Mouse (Mus musculus): ENCODE data around the gene Tm6sf1.
A peak's percentile ranks its signal among the peaks of the same experiment; 100 is the strongest.

The Tm6sf1 gene

GRCm38 (mm10) chr7:81861461-81861860 is 2.7 kb downstream of the Tm6sf1 start:
- Histone ChIP-seq H3K27me3 (ENCODE audit: control insufficient read depth, insufficient read depth, low read length, poor library complexity, severe bottlenecking) (no peaks in the 10 kb centered on the region), H3K36me3 (ENCODE audit: control insufficient read depth, insufficient read depth, low read length, poor library complexity, severe bottlenecking) (peaks cover under 1% of the 10 kb centered on the region)
- DNase-seq (ENCODE audit: low read depth, low spot score): no peak

DNA sequence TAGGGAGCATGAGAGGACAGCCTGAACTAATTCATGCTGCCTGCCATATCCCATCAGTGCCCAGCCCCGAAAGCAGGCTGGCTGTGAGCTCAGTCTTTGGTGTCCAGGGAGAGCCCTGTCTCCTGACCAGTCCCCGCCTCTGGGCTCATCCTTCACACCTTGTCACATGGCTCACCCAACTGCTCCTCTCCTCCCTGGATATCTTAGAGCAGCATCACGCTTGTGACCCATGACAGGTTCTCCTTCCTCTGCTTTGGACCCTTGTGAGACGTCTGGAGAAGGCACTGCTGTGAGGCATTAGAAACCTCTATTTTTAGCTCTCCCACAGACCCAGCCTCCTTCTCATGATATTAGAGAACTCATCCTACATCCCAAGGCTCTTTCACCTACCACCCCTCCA is 3.1 kb downstream of the Tm6sf1 start:
- Histone ChIP-seq H3K36me3 (ENCODE audit: control insufficient read depth, insufficient read depth, low read length, poor library complexity, severe bottlenecking) (peaks cover 2% of the 10 kb centered on the region), H3K27me3 (ENCODE audit: control insufficient read depth, insufficient read depth, low read length, poor library complexity, severe bottlenecking) (no peaks in the 10 kb centered on the region)
- no peak for DNase-seq (ENCODE audit: low read depth, low spot score)

DNA sequence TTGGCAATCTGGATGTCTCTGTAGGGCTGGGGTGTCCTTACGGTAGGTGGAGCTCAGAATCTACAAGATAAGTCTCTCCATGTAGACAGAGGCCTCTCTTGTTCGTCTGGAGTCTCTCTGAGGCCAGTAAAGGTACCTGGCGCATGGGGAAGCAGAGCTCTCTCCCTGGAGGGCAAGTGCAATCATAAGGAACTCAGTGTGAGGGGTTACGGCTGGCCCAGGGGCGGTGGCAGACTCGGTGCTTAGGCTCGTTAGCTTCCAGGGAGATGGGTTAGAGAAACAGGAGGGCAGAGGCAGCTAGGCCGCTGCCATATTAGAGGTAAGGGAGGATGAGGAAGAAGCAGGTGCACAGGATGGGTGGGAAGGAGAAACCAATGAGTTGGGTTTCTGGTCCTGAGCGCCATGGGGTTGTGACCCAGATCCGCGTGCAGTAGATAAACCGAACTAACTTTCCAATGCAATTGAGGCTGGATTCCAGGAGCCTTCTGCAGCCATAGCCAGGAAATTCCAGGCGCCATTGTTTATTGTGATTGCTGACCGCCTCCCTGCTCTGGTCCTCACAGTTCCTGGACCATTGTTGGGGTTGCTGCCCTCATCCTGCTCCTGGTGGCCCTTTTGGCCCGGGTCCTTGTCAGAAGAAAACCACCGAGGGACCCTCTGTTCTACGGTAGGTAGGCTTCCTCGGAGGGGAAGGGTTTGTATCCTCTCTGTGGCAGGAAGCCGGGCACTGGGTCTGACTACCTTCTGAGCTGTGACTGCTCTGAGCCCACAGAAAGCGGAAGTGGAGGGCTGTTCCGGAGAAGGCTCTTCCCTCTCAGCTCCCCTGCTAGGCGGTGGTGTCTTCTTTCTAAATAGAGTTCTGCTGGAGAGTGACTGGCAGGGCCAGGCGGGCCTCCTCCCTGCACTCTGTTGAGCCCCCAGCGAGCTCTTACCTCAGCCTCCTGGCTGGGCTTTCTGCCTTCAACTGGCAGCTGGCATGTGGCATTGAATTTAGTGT is 4.1 kb downstream of the Tm6sf1 start:
- no peaks in the 10 kb centered on the region for H3K27me3 ChIP-seq (ENCODE audit: control insufficient read depth, insufficient read depth, low read length, poor library complexity, severe bottlenecking)
- DNase-seq (ENCODE audit: low read depth, low spot score): peak; percentile 84
- H3K36me3 ChIP-seq (ENCODE audit: control insufficient read depth, insufficient read depth, low read length, poor library complexity, severe bottlenecking): peaks cover 2% of the 10 kb centered on the region

DNA sequence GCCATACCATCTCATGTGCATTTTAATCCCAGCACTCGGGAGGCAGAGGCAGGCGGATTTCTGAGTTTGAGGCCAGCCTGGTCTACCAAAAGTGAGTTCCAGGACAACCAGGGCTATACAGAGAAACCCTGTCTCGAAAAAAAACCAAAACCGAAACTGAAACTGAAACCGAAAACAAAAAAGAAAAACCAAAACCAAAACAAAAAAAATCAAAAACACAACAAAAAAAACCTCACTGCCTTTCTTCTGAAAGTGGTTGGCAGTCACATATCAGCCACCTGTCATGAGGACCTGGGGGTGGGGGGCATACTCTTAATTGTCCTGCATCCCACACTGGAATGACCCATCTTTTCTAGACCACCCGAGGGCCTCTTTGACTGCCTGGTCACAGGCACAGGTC is 5.8 kb downstream of the Tm6sf1 start:
- Histone ChIP-seq H3K36me3 (ENCODE audit: control insufficient read depth, insufficient read depth, low read length, poor library complexity, severe bottlenecking) (peaks cover 5% of the 10 kb centered on the region), H3K27me3 (ENCODE audit: control insufficient read depth, insufficient read depth, low read length, poor library complexity, severe bottlenecking) (no peaks in the 10 kb centered on the region)
- DNase-seq (ENCODE audit: low read depth, low spot score): peak; percentile 56

- DNase-seq (ENCODE audit: low read depth, low spot score): no peak
- Histone ChIP-seq H3K36me3 (ENCODE audit: control insufficient read depth, insufficient read depth, low read length, poor library complexity, severe bottlenecking) (peaks cover 7% of the 10 kb centered on the region), H3K27me3 (ENCODE audit: control insufficient read depth, insufficient read depth, low read length, poor library complexity, severe bottlenecking) (no peaks in the 10 kb centered on the region)
Observed at GRCm38 (mm10) chr7:81865937-81866336, 7.1 kb downstream of the Tm6sf1 start.

DNA sequence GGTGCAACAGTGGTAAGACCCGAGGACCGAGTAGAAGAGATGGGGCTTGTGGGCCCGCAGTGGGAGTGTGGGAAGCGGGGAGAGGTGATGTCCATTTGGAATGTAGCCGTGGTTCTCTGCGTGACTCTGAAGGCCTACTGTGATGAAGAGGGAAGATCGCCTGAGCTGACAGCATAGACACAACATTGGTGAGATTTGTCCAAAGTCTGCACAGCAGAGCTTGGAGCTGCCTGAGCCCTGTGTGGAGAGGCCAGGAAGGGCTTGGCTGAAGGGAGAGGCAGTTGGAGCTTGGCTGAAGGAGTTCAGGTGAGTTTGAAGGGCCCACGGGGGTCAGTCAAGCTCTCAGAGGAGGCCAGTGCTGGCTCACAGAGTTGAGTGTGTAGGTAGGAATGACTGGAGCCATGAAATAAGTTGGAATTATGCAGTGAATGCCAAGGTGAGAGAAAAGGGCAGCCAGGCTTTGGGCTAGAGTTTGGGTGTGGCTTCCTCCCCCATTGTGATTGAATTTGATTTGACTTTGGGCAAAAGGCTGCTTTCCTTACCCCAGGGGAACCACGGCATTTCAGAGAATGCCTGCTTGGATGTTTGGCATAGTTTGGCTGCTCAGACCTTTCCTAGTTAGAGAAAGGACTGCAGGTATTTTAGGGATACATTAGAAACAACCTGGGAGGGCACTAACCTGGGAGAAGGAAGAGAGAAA is 8.6 kb downstream of the Tm6sf1 start:
- DNase-seq (ENCODE audit: low read depth, low spot score): no peak
- peaks cover 9% of the 10 kb centered on the region for H3K36me3 ChIP-seq (ENCODE audit: control insufficient read depth, insufficient read depth, low read length, poor library complexity, severe bottlenecking)
- H3K27me3 ChIP-seq (ENCODE audit: control insufficient read depth, insufficient read depth, low read length, poor library complexity, severe bottlenecking): no peaks in the 10 kb centered on the region

DNA sequence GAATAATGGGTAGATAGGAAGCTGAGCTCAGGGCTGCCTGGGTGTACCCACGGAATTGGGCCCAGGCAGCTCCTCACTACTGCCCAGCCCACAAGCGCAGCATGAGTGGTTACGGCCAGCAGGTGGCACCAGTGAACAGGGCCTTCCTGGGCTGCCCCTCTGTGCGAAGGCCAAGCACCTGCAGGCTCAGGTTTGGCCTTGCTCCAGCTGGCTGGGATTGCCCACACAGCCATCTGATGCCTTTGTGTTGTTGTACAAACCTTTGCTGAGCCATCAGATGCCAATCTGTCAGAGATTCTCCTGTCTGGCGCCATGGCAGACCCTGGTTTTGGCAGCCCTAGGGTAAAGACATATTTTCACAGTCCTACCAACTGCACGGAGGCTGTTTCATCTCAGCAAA is 9.4 kb downstream of the Tm6sf1 start:
- H3K27me3 ChIP-seq (ENCODE audit: control insufficient read depth, insufficient read depth, low read length, poor library complexity, severe bottlenecking): no peaks in the 10 kb centered on the region
- DNase-seq (ENCODE audit: low read depth, low spot score): peak; percentile 87
- H3K36me3 ChIP-seq (ENCODE audit: control insufficient read depth, insufficient read depth, low read length, poor library complexity, severe bottlenecking): peaks cover 11% of the 10 kb centered on the region

DNA sequence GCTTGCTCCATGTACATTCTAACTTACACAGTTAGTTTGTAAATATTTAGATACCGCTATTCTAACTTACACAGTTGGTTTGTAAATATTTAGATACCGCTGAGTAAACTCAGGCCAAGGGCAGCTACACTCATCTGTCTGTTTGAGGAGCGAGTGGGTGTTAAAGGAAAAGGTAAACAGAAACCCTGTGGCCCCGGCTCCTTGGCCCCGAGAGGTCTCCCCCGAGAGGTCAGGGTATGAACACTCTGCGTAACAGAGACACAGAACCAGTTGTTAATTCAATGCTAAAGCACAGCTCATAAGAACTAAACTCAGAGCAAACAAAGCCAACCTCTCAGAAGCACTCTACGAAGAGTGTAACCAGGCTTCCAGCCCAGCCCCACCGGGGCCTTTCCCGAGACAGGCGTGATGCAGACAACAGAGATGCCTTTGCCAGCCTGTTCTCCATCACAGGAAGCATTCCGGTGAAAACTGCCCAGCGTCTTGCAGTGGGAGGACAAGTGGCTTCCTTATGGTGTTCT is 13.8 kb downstream of the Tm6sf1 start:
- Histone ChIP-seq H3K36me3 (ENCODE audit: control insufficient read depth, insufficient read depth, low read length, poor library complexity, severe bottlenecking) (peaks cover 14% of the 10 kb centered on the region), H3K27me3 (ENCODE audit: control insufficient read depth, insufficient read depth, low read length, poor library complexity, severe bottlenecking) (no peaks in the 10 kb centered on the region)
- no peak for DNase-seq (ENCODE audit: low read depth, low spot score)

DNA sequence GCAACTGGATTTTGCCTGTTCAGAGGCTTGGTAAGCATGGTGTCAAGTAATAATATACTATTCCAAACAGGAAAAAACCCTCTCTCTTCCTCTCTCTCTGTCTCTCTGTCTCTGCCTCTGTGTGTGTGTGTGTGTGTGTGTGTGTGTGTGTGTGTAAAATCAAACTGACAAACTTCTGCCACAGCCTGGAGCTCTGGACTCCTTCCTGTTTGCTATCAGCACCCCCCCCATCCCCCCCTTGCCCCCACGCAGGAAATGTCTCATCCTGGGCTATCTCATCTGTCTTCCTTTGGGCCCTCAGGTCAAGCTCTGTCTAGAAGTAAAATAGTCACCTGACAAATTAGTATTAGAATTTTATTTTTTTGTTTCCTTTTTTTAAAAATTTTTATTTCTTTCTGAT is 15.0 kb downstream of the Tm6sf1 start:
- Histone ChIP-seq H3K27me3 (ENCODE audit: control insufficient read depth, insufficient read depth, low read length, poor library complexity, severe bottlenecking) (no peaks in the 10 kb centered on the region), H3K36me3 (ENCODE audit: control insufficient read depth, insufficient read depth, low read length, poor library complexity, severe bottlenecking) (peaks cover 15% of the 10 kb centered on the region)
- DNase-seq (ENCODE audit: low read depth, low spot score): no peak

- DNase-seq (ENCODE audit: low read depth, low spot score): no peak
- H3K27me3 ChIP-seq (ENCODE audit: control insufficient read depth, insufficient read depth, low read length, poor library complexity, severe bottlenecking): no peaks in the 10 kb centered on the region
- H3K36me3 ChIP-seq (ENCODE audit: control insufficient read depth, insufficient read depth, low read length, poor library complexity, severe bottlenecking): peaks cover 12% of the 10 kb centered on the region
Observed at GRCm38 (mm10) chr7:81874636-81875035, 15.8 kb downstream of the Tm6sf1 start.

GRCm38 (mm10) chr7:81875372-81875771 is 16.6 kb downstream of the Tm6sf1 start:
- H3K27me3 ChIP-seq (ENCODE audit: control insufficient read depth, insufficient read depth, low read length, poor library complexity, severe bottlenecking): no peaks in the 10 kb centered on the region
- peaks cover 10% of the 10 kb centered on the region; the same call in 1 of the 2 replicates for H3K36me3 ChIP-seq (ENCODE audit: control insufficient read depth, insufficient read depth, low read length, poor library complexity, severe bottlenecking)
- DNase-seq (ENCODE audit: low read depth, low spot score): no peak

DNA sequence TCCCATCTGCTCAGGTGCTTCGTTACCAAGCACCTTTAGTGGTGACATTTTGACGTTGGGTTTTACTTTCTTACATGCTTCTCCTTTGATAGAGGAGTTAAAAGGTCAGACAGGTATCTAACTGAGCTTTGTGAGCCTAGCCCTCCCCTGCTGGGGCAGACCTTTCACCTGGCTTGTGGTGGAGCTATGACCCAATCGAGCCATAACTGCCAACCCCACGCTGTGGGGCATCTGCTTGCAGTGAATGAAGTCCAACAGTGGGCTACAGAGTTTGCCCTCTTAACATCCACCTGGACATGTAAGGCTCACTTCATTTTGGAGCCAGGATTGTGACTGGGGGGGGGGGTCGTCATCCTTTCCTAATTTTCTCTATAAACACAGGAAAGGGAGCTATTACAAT is 21.5 kb downstream of the Tm6sf1 start:
- peaks cover 8% of the 10 kb centered on the region; the same call in 1 of the 2 replicates for H3K36me3 ChIP-seq (ENCODE audit: control insufficient read depth, insufficient read depth, low read length, poor library complexity, severe bottlenecking)
- H3K27me3 ChIP-seq (ENCODE audit: control insufficient read depth, insufficient read depth, low read length, poor library complexity, severe bottlenecking): no peaks in the 10 kb centered on the region
- DNase-seq (ENCODE audit: low read depth, low spot score): no peak

DNA sequence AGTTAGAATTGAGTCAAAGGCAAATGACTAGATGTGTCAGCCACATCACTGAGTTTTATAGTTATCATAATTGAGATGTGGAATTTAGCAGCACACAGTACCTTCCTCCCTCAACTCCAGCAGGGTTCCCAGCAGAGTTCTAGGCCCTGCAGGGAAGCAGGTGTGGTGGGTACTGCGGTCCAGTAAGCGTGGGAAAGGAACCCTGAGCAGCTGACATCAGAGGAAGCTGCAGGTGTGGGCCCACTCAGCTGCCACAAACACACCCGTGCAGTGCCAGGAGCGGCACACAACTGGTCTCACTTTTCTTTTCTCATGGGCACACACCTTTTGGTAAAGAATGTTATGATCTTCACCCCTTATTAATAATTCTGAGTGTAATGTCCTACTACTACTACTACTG is 22.0 kb downstream of the Tm6sf1 start:
- DNase-seq (ENCODE audit: low read depth, low spot score): peak; percentile 54
- Histone ChIP-seq H3K27me3 (ENCODE audit: control insufficient read depth, insufficient read depth, low read length, poor library complexity, severe bottlenecking) (no peaks in the 10 kb centered on the region), H3K36me3 (ENCODE audit: control insufficient read depth, insufficient read depth, low read length, poor library complexity, severe bottlenecking) (peaks cover 10% of the 10 kb centered on the region; the same call in 1 of the 2 replicates)

DNA sequence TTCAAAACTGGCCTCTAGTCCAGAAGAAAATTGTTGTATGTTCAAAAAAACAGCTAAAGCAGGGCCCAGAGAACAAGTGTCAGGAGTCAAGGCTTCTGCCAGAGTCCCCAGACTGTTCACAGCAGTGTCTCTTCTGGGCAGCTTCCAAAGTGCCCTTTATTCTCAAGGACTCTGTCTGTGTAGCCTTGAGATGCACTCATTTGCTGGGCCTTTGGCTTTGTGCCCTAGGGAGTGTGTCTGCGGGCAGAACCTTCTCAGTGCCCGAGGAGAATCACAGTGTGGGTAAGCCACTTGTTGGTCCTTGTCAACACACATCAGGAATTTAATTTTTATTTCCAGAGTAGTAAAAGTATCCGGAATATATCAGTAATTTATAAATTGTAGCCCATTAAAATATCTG is 22.8 kb downstream of the Tm6sf1 start:
- Histone ChIP-seq H3K36me3 (ENCODE audit: control insufficient read depth, insufficient read depth, low read length, poor library complexity, severe bottlenecking) (peaks cover 8% of the 10 kb centered on the region; the same call in 1 of the 2 replicates), H3K27me3 (ENCODE audit: control insufficient read depth, insufficient read depth, low read length, poor library complexity, severe bottlenecking) (no peaks in the 10 kb centered on the region)
- no peak for DNase-seq (ENCODE audit: low read depth, low spot score)

GRCm38 (mm10) chr7:81885128-81885527 is 26.3 kb downstream of the Tm6sf1 start:
- no peak for DNase-seq (ENCODE audit: low read depth, low spot score)
- H3K36me3 ChIP-seq (ENCODE audit: control insufficient read depth, insufficient read depth, low read length, poor library complexity, severe bottlenecking): peaks cover 7% of the 10 kb centered on the region; the same call in 1 of the 2 replicates
- no peaks in the 10 kb centered on the region for H3K27me3 ChIP-seq (ENCODE audit: control insufficient read depth, insufficient read depth, low read length, poor library complexity, severe bottlenecking)

All from splenic B cell, adult 2 months (primary cell).